Mouse (Mus musculus) lung, postnatal 14 days (tissue): Measurements from ENCODE around the gene S100pbp.

ENCODE experiments used
- DNase-seq: peaks from one replicate; pipeline ENCODE4 v3.0.0; 2021

The S100pbp gene

GRCm38 (mm10) chr4:129147552-129148103 lies 41.9 kb downstream of the S100pbp start:
- DNase-seq = no peak

- DNase-seq = no peak
Observed at GRCm38 (mm10) chr4:129146392-129146791, 43.1 kb downstream of the S100pbp start.

GRCm38 (mm10) chr4:129145943-129146342 lies 43.6 kb downstream of the S100pbp start:
- DNase-seq = no peak

GRCm38 (mm10) chr4:129145411-129145810 lies 44.1 kb downstream of the S100pbp start:
- no peak for DNase-seq

GRCm38 (mm10) chr4:129144401-129145367 lies 44.8 kb downstream of the S100pbp start:
- no peak for DNase-seq

- no peak for DNase-seq
Observed at GRCm38 (mm10) chr4:129143509-129143908, 46.0 kb downstream of the S100pbp start.

GRCm38 (mm10) chr4:129142439-129143045 lies 47.0 kb downstream of the S100pbp start:
- DNase-seq = no peak

GRCm38 (mm10) chr4:129141560-129142438 lies 47.7 kb downstream of the S100pbp start:
- DNase-seq = no peak

GRCm38 (mm10) chr4:129140808-129141207 lies 48.7 kb downstream of the S100pbp start:
- DNase-seq = no peak

- DNase-seq = no peak
Observed at GRCm38 (mm10) chr4:129139642-129140041, 49.9 kb downstream of the S100pbp start.

- DNase-seq = no peak
Observed at GRCm38 (mm10) chr4:129137392-129138321, 51.9 kb downstream of the S100pbp start.

- no peak for DNase-seq
Observed at GRCm38 (mm10) chr4:129136579-129137391, 52.7 kb downstream of the S100pbp start, which contains the start of gene Fndc5. Gene Fndc5 (plus strand): TSS chr4:129136999.

- no peak for DNase-seq
Observed at GRCm38 (mm10) chr4:129136189-129136578, 53.3 kb downstream of the S100pbp start.

GRCm38 (mm10) chr4:129135637-129136036 lies 53.9 kb downstream of the S100pbp start:
- no peak for DNase-seq

GRCm38 (mm10) chr4:129134799-129135585 lies 54.5 kb downstream of the S100pbp start:
- peak; percentile 86 for DNase-seq

- DNase-seq = no peak
Observed at GRCm38 (mm10) chr4:129130755-129131303, 58.7 kb downstream of the S100pbp start.

- peak; percentile 48 for DNase-seq
Observed at GRCm38 (mm10) chr4:129130149-129130548, 59.4 kb downstream of the S100pbp start.

- no peak for DNase-seq
Observed at GRCm38 (mm10) chr4:129129387-129129786, 60.1 kb downstream of the S100pbp start.

GRCm38 (mm10) chr4:129128582-129129338 lies 60.8 kb downstream of the S100pbp start:
- DNase-seq = no peak
